Mouse (Mus musculus) cortical plate, adult 2 months (tissue): ENCODE measurements around the gene Gm12830.

Experiments used
- CTCF ChIP-seq: fragments of 200-500 bp; IDR thresholded peaks from 2 replicates; pipeline ENCODE4 v1.5.1; 2011; ENCODE audit warnings: mild to moderate bottlenecking, control low read depth, low read length; ENCODE audit not compliant: insufficient read depth; ENCODE audit errors: extremely low read depth
- POLR2A ChIP-seq: fragments of 200-500 bp; IDR thresholded peaks from 2 replicates; pipeline ENCODE4 v1.6.1; 2011; ENCODE audit warnings: mild to moderate bottlenecking, low read length, control low read depth; ENCODE audit not compliant: insufficient read depth; ENCODE audit errors: extremely low read depth

GRCm38 (mm10) chr4:114901643-114902351 lies 80.3 kb downstream of the Gm12830 start:
- TF ChIP-seq CTCF (no peak), POLR2A (no peak)
